Mouse (Mus musculus) intestine, postnatal 0 days (tissue): ENCODE measurements at regions not wholly inside any gene's neighbourhood (a gene's known extent, or its start where the extent isn't known, plus 50 kb on each side); places are given as distances from the start of the nearest gene placed in this dataset.

ENCODE experiments used
- ATAC-seq: fragments of 200-750 bp; cut with Nextera tagmentation; 2 replicates; pipeline ENCODE4 v1.8.0; 2017; ENCODE audit warnings: mild to moderate bottlenecking, moderate TSS enrichment, moderate library complexity
- H3K27ac ChIP-seq: fragments of 300-500 bp; sonication (generic); 2 replicates; pipeline ENCODE4 v1.5.1; 2014; ENCODE audit warnings: mild to moderate bottlenecking, low read depth, low read length, moderate library complexity
- H3K27me3 ChIP-seq: fragments of 300-500 bp; sonication (generic); replicated peaks from 2 replicates; pipeline ENCODE4 v1.6.1; 2014; ENCODE audit warnings: low read length, mixed read lengths; ENCODE audit not compliant: control insufficient read depth, insufficient read depth
- H3K36me3 ChIP-seq: fragments of 300-500 bp; sonication (generic); 2 replicates; pipeline ENCODE4 v1.6.1; 2014; ENCODE audit warnings: mild to moderate bottlenecking, moderate library complexity; ENCODE audit not compliant: control insufficient read depth, insufficient read depth
- H3K4me1 ChIP-seq: fragments of 300-500 bp; sonication (generic); replicated peaks from 2 replicates; pipeline ENCODE4 v1.6.1; 2014; ENCODE audit warnings: antibody characterized with exemption, low read length, mixed read lengths; ENCODE audit not compliant: control insufficient read depth, insufficient read depth
- H3K4me2 ChIP-seq: fragments of 300-500 bp; sonication (generic); replicated peaks from 2 replicates; pipeline ENCODE4 v1.6.1; 2014; ENCODE audit warnings: low read depth, mild to moderate bottlenecking, moderate library complexity
- H3K4me3 ChIP-seq: fragments of 300-500 bp; sonication (generic); 2 replicates; pipeline ENCODE4 v1.5.1; 2014; ENCODE audit warnings: low read depth, low read length
- H3K9ac ChIP-seq: fragments of 300-500 bp; sonication (generic); 2 replicates; pipeline ENCODE4 v1.6.1; 2014; ENCODE audit warnings: mild to moderate bottlenecking, low read depth, low read length
- H3K9me3 ChIP-seq: fragments of 300-500 bp; sonication (generic); 2 replicates; pipeline ENCODE4 v1.6.1; 2016; ENCODE audit warnings: mixed run types; ENCODE audit not compliant: control insufficient read depth
- CTCF ChIP-seq: sonication (generic); IDR thresholded peaks from 2 replicates; pipeline ENCODE4 v1.5.1; 2016; ENCODE audit warnings: low read depth, mild to moderate bottlenecking, control low read depth, antibody characterized with exemption, moderate library complexity
- WGBS: fragments of 180-500 bp; shearing (Covaris S2); extraction: QIAGEN DNeasy Blood & Tissue Kit; methylation state at CpG from one replicate; pipeline ENCODE4 v1.1.7; 2014; 5-methylcytosine and 5-hydroxymethylcytosine counted together

GRCm38 (mm10) chr15:36852229-36852821 is 155.2 kb downstream of the Zfp706 start:
- no peak overlapping the region for H3K4me3 ChIP-seq
- H3K27ac ChIP-seq: no peak overlapping the region
- ATAC-seq: peak; percentile 94
- H3K27me3 ChIP-seq: no peaks in the 10 kb centered on the region
- whole genome bisulfite sequencing: 39% methylated on average over 6 of the region's 6 CpGs
- H3K36me3 ChIP-seq: no peaks in the 10 kb centered on the region
- no peak for TF ChIP-seq CTCF
- H3K4me1 ChIP-seq: no peaks in the 10 kb centered on the region
- no peak overlapping the region for H3K9ac ChIP-seq
- no peaks in the 10 kb centered on the region for H3K9me3 ChIP-seq
- no peak overlapping the region for H3K4me2 ChIP-seq

- H3K36me3 ChIP-seq: no peaks in the 10 kb centered on the region
- H3K4me3 ChIP-seq: no peak overlapping the region
- H3K4me2 ChIP-seq: no peak overlapping the region
- TF ChIP-seq CTCF: no peak
- no peaks in the 10 kb centered on the region for H3K9me3 ChIP-seq
- H3K4me1 ChIP-seq: no peaks in the 10 kb centered on the region
- WGBS: 43% methylated on average over 5 of the region's 5 CpGs
- ATAC-seq: no peak
- no peak overlapping the region for H3K27ac ChIP-seq
- H3K9ac ChIP-seq: no peak overlapping the region
- no peaks in the 10 kb centered on the region for H3K27me3 ChIP-seq
Observed at GRCm38 (mm10) chr15:36848238-36848637, 159.3 kb downstream of the Zfp706 start.

DNA sequence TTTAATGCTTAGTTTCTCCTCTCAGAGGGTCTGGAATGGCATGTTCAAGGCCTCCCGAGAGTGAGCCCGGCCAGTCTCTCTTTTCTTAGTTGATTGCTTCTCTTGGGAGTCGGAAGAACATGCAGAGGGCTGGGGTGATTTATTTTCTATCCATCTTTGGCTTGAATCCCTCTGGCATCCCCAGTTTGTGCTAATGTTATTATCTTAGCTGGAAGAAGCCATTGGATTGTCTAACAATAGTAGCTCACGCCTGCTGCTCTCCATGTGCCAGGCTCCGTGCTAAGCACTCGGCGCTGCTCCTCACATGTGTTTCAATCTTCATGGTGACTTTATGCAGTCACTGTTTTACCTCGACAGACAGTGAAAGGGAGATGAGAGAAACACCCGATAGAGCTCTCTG is 160.8 kb downstream of the Zfp706 start:
- Histone ChIP-seq H3K4me2 (no peak overlapping the region), H3K9me3 (no peaks in the 10 kb centered on the region), H3K9ac (no peak overlapping the region), H3K4me1 (no peaks in the 10 kb centered on the region), H3K4me3 (no peak overlapping the region), H3K27ac (no peak overlapping the region), H3K36me3 (no peaks in the 10 kb centered on the region), H3K27me3 (no peaks in the 10 kb centered on the region)
- no peak for ATAC-seq
- TF ChIP-seq CTCF: no peak
- 75% methylated on average over 9 of the region's 9 CpGs for WGBS
